Mouse (Mus musculus): ENCODE measurements around the gene Spert. TPM values are rescaled to one million over a fixed set of nuclear protein-coding genes. Genes with fewer than 3 reads are reported as not detected.

The Spert gene
- polyA plus RNA-seq, 2 experiments, result not detected

GRCm38 (mm10) chr14:75636107-75636506 is 43.2 kb upstream of the Spert start:
- no peaks in the 10 kb centered on the region for H3K27me3 ChIP-seq (ENCODE audit: control insufficient read depth, insufficient read depth, low read length)
- no peaks in the 10 kb centered on the region for H3K4me1 ChIP-seq (replicated peaks; ENCODE audit: control insufficient read depth in 2 of 2, insufficient read depth in 2 of 2, low read length in 1 of 2)
- 58% methylated on average over 7 of the region's 7 CpGs for WGBS (ENCODE audit: insufficient replicate concordance)
- no peak for ATAC-seq (ENCODE audit: insufficient read depth)
- H3K36me3 ChIP-seq (replicated peaks; ENCODE audit: control insufficient read depth, insufficient read depth, low read depth), result no peaks in the 10 kb centered on the region
- no peak for DNase-seq (ENCODE audit: low read depth in 3 of 3, low spot score in 3 of 3)
- H3K9me3 ChIP-seq (ENCODE audit: control insufficient read depth, low read length), result no peaks in the 10 kb centered on the region
- H3K4me3 ChIP-seq (ENCODE audit: insufficient read depth in 1 of 2, low read depth in 2 of 2, low read length in 2 of 2), result no peak overlapping the region
- no peak overlapping the region for H3K27ac ChIP-seq
- TF ChIP-seq EP300 (IDR thresholded peaks at IDR 0.05; ENCODE audit: low read depth) (no peak), CTCF (IDR thresholded peaks at IDR 0.05; ENCODE audit: low read depth) (no peak)
- H3K9ac ChIP-seq (replicated peaks), result no peak overlapping the region
- H3K4me2 ChIP-seq (ENCODE audit: low read depth), result no peak overlapping the region

DNA sequence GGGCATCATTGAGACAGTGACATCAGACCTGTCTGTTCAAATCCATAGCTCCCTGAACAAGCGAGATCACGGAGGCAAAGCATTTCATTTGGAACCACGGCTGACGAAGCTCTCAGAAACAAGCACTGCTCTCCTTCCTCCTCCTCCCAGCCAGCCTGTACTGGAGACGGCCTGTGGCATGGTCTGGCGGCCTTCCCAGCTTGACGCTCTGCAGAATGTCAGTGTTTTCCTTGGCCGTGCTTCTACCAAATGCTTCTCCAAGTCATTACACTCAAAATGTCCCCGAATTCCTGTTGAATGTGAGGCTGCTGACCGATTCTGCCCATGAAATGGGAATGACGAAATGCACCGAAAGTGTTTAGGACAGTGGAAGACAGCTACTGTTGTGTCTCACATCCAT is 42.4 kb upstream of the Spert start:
- H3K9me3 ChIP-seq (ENCODE audit: control insufficient read depth, low read length), result no peaks in the 10 kb centered on the region
- no peak overlapping the region for H3K4me3 ChIP-seq (ENCODE audit: insufficient read depth in 1 of 2, low read depth in 2 of 2, low read length in 2 of 2)
- DNase-seq (ENCODE audit: low read depth in 3 of 3, low spot score in 3 of 3), result no peak
- no peak for ATAC-seq (ENCODE audit: insufficient read depth)
- H3K4me2 ChIP-seq (ENCODE audit: low read depth), result no peak overlapping the region
- 59% methylated on average over 12 of the region's 12 CpGs for WGBS (ENCODE audit: insufficient replicate concordance)
- no peaks in the 10 kb centered on the region for H3K27me3 ChIP-seq (ENCODE audit: control insufficient read depth, insufficient read depth, low read length)
- H3K36me3 ChIP-seq (replicated peaks; ENCODE audit: control insufficient read depth, insufficient read depth, low read depth), result no peaks in the 10 kb centered on the region
- H3K4me1 ChIP-seq (replicated peaks; ENCODE audit: control insufficient read depth in 2 of 2, insufficient read depth in 2 of 2, low read length in 1 of 2), result no peaks in the 10 kb centered on the region
- H3K27ac ChIP-seq, result no peak overlapping the region
- no peak overlapping the region for H3K9ac ChIP-seq (replicated peaks)
- TF ChIP-seq EP300 (IDR thresholded peaks at IDR 0.05; ENCODE audit: low read depth) (no peak), CTCF (IDR thresholded peaks at IDR 0.05; ENCODE audit: low read depth) (no peak)

DNA sequence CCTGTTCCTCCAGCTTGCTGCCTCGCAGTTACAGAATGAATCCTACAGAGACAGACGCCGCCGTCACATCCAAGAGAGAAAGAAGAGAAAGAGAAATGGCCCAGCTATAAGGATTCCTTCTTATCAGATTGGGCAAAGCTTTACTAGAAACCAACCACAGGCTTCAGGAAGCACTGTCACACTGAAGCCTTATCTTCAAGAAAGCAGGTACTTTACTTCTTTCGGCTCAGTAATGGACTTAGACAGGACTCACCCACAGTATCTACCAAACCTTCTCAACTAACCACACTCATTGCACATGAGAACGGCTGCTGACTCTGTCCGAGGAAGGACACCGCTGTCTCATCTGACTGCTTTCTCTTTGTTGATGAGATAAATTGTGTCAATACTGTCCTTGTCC is 36.0 kb upstream of the Spert start:
- 13% methylated on average over 8 of the region's 8 CpGs for WGBS (ENCODE audit: insufficient replicate concordance)
- ATAC-seq (ENCODE audit: insufficient read depth), result no peak

DNA sequence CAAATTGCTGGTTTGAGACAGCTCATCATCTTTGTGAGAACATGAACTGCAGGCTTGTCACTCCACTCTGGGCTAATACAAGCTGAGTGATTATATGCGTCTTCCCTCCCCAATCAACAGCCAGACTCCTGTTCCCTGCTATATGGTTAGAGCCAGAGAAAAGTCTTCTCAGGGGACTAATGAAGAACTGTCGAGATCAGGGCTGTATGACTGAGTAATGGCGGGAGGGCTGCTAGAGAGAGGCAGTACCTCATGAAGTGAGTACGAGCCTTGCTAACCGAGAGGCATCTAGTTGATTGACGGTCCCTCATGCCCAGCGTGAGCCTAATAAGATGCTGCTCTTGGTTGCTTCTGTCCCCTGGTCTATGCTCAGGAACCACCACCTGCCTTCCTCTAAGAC is 30.1 kb upstream of the Spert start:
- H3K4me3 ChIP-seq (ENCODE audit: insufficient read depth in 1 of 2, low read depth in 2 of 2, low read length in 2 of 2), result no peak overlapping the region
- ATAC-seq (ENCODE audit: insufficient read depth) (no peak), DNase-seq (ENCODE audit: low read depth in 3 of 3, low spot score in 3 of 3) (no peak)
- H3K4me2 ChIP-seq (ENCODE audit: low read depth), result no peak overlapping the region
- TF ChIP-seq CTCF (IDR thresholded peaks at IDR 0.05; ENCODE audit: low read depth) (no peak), EP300 (IDR thresholded peaks at IDR 0.05; ENCODE audit: low read depth) (no peak)
- no peak overlapping the region for H3K27ac ChIP-seq
- H3K9ac ChIP-seq (replicated peaks), result no peak overlapping the region
- H3K4me1 ChIP-seq (replicated peaks; ENCODE audit: control insufficient read depth in 2 of 2, insufficient read depth in 2 of 2, low read length in 1 of 2), result no peaks in the 10 kb centered on the region
- WGBS (ENCODE audit: insufficient replicate concordance), result 67% methylated on average over 7 of the region's 7 CpGs
- H3K27me3 ChIP-seq (ENCODE audit: control insufficient read depth, insufficient read depth, low read length), result no peaks in the 10 kb centered on the region
- H3K9me3 ChIP-seq (ENCODE audit: control insufficient read depth, low read length), result no peaks in the 10 kb centered on the region
- H3K36me3 ChIP-seq (replicated peaks; ENCODE audit: control insufficient read depth, insufficient read depth, low read depth), result no peaks in the 10 kb centered on the region

More for the DNA sequence above, 36.0 kb upstream of the Spert start:
- no peaks in the 10 kb centered on the region for H3K9me3 ChIP-seq (ENCODE audit: control insufficient read depth, low read length)
- no peaks in the 10 kb centered on the region for H3K27me3 ChIP-seq (ENCODE audit: control insufficient read depth, insufficient read depth, low read length)
- no peak overlapping the region for H3K4me3 ChIP-seq (ENCODE audit: insufficient read depth in 1 of 2, low read depth in 2 of 2, low read length in 2 of 2)
- H3K4me2 ChIP-seq (ENCODE audit: low read depth), result no peak overlapping the region
- H3K27ac ChIP-seq, result no peak overlapping the region
- TF ChIP-seq CTCF (IDR thresholded peaks at IDR 0.05; ENCODE audit: low read depth) (no peak), EP300 (IDR thresholded peaks at IDR 0.05; ENCODE audit: low read depth) (no peak)
- DNase-seq (ENCODE audit: low read depth in 3 of 3, low spot score in 3 of 3), result no peak
- H3K36me3 ChIP-seq (replicated peaks; ENCODE audit: control insufficient read depth, insufficient read depth, low read depth), result no peaks in the 10 kb centered on the region
- peaks cover 0 to 3% of the 10 kb centered on the region in 2 experiments; a peak in 1 of 4 replicates for H3K4me1 ChIP-seq (replicated peaks; ENCODE audit: control insufficient read depth in 2 of 2, insufficient read depth in 2 of 2, low read length in 1 of 2)
- no peak overlapping the region for H3K9ac ChIP-seq (replicated peaks)

- H3K36me3 ChIP-seq (replicated peaks; ENCODE audit: control insufficient read depth, insufficient read depth, low read depth), result no peaks in the 10 kb centered on the region
- DNase-seq (ENCODE audit: low read depth in 3 of 3, low spot score in 3 of 3) (no peak), ATAC-seq (ENCODE audit: insufficient read depth) (no peak)
- no peaks in the 10 kb centered on the region for H3K27me3 ChIP-seq (ENCODE audit: control insufficient read depth, insufficient read depth, low read length)
- H3K27ac ChIP-seq, result no peak overlapping the region
- H3K9ac ChIP-seq (replicated peaks), result no peak overlapping the region
- TF ChIP-seq CTCF (IDR thresholded peaks at IDR 0.05; ENCODE audit: low read depth), result no peak
- TF ChIP-seq EP300 (IDR thresholded peaks at IDR 0.05; ENCODE audit: low read depth), result no peak
- WGBS (ENCODE audit: insufficient replicate concordance), result 60% methylated on average over 6 of the region's 6 CpGs
- H3K4me1 ChIP-seq (replicated peaks; ENCODE audit: control insufficient read depth in 2 of 2, insufficient read depth in 2 of 2, low read length in 1 of 2), result no peaks in the 10 kb centered on the region
- H3K4me3 ChIP-seq (ENCODE audit: insufficient read depth in 1 of 2, low read depth in 2 of 2, low read length in 2 of 2), result no peak overlapping the region
- no peak overlapping the region for H3K4me2 ChIP-seq (ENCODE audit: low read depth)
- H3K9me3 ChIP-seq (ENCODE audit: control insufficient read depth, low read length), result no peaks in the 10 kb centered on the region
Measured at GRCm38 (mm10) chr14:75616375-75616774, 23.5 kb upstream of the Spert start.

Measured in liver, embryonic 14.5 days (tissue).